In the genomic region with DNA sequence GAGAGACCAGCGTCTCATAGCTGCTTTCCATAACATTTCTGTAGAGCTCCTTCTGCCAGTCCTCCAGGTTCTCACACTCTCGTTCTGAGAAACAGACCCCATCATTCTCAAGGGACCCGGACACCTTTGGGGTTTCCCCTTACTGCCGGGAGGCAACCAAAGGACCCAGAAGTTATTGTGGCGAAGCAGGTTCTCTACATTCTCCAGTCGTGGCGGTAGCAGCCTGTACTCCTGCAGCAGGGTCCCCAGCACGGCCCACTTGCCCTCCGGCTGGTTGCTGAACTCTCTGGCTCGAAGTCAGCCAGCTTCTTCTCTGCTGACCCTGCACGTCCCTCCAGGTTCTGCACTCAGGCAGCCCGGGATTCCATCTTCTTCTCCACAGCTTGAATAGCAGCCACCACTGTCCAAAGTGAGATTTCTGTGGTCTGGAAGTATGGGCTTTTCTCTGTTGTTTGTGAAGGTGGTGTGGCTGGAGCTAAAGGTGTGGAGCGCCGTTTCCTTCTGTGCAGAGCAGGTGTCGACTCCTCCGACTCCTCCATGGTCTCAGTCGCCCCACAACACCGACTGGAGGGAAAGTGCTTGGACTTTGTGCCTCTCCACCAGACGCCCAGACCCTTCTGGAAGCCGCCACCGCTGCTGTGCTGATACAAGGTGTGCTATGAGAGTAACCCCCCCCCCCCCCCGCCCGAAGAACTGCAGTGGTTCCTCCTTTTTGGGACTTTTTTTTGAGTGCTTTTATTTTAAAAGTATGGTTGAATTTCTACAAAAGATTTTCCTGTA, we compare ENCODE assay signal across 15 mouse cellular contexts. TPM values are rescaled to one million over a fixed set of nuclear protein-coding genes. Genes with fewer than 3 reads are reported as not detected.
DNase-seq lines count a peak whose midpoint lies in the region; TF ChIP-seq lines count a peak whose summit lies in the region.
"Had no signal": no experiment of that assay in that cellular context is flagged by ENCODE, and none has a peak within 500 bp of the region (broad histone marks: within the 10 kb centered on the region; RNA-seq: fewer than 3 reads in every experiment).

No protein-coding gene starts in this region.

- no peaks in the 10 kb centered on the region for H3K9me3 ChIP-seq in ES-Bruce4 (replicated peaks; ENCODE audit: control insufficient read depth, insufficient read depth, low read length, poor library complexity, severe bottlenecking)
- H3K9me3 ChIP-seq: embryonic facial prominence, embryonic 13.5 days; forebrain, embryonic 13.5 days; heart, embryonic 15.5 days had no signal

- TF ChIP-seq CTCF in ES-Bruce4 (IDR thresholded peaks at IDR 0.05; ENCODE audit: low read depth, low read length): no peak
- TF ChIP-seq CTCF in lung, adult 2 months (IDR thresholded peaks at IDR 0.05; ENCODE audit: insufficient read depth, low read length): no peak

- no peak for TF ChIP-seq EP300 in ES-Bruce4 (IDR thresholded peaks at IDR 0.05; ENCODE audit: insufficient read depth, low read depth, low read length)

- peak; percentile 4 to 6 for DNase-seq in cerebellum, postnatal 10 days
- no peak for DNase-seq in cerebellum, postnatal 14 days
- peak; percentile 5 for DNase-seq in kidney, adult 9 months
- DNase-seq in kidney, adult 11 months: no peak
- peak; percentile 32 for DNase-seq in ZHBTc4 (ENCODE audit: low read depth, low spot score)
- no peak for DNase-seq in lung, adult 2 months
- DNase-seq: adrenal gland, postnatal 10 days; cerebellum, adult 11 months; gastrocnemius, adult 2 months; gastrocnemius, postnatal 36 days; heart, adult 2 months had no signal

- TF ChIP-seq POLR2A in ES-Bruce4 (IDR thresholded peaks at IDR 0.05; ENCODE audit: insufficient read depth, low read length): no peak
- TF ChIP-seq POLR2A in lung, adult 2 months (IDR thresholded peaks at IDR 0.05; ENCODE audit: borderline replicate concordance, extremely low read depth, low read depth, low read length): no peak

- H3K36me3 ChIP-seq in ES-Bruce4 (ENCODE audit: control insufficient read depth, insufficient read depth, low read length, poor library complexity, severe bottlenecking): peaks cover 16% of the 10 kb centered on the region
- H3K36me3 ChIP-seq: embryonic facial prominence, embryonic 13.5 days; heart, embryonic 15.5 days had no signal

- no peaks in the 10 kb centered on the region for H3K4me1 ChIP-seq in ES-Bruce4 (ENCODE audit: control insufficient read depth, insufficient read depth, low read length)
- 0 out of 2 replicates have a peak, but pooled peaks cover 2% of the 10 kb centered on the region for H3K4me1 ChIP-seq in lung, adult 2 months (ENCODE audit: control insufficient read depth, insufficient read depth, low read length)
- H3K4me1 ChIP-seq: embryonic facial prominence, embryonic 13.5 days had no signal

- H3K4me3 ChIP-seq in ES-Bruce4 (ENCODE audit: low read depth, low read length): peak overlapping the region; percentile 24
- no peak overlapping the region for H3K4me3 ChIP-seq in lung, adult 2 months (replicated peaks; ENCODE audit: extremely low read depth, low read depth, low read length)
- H3K4me3 ChIP-seq: embryonic facial prominence, embryonic 13.5 days; forebrain, embryonic 13.5 days; gastrocnemius, adult 2 months; heart, adult 2 months; heart, embryonic 15.5 days had no signal

- 88% methylated on average over 23 of the region's 23 CpGs for WGBS in lung, adult 2 months

- no peaks in the 10 kb centered on the region for H3K27me3 ChIP-seq in ES-Bruce4 (ENCODE audit: control insufficient read depth, insufficient read depth, low read length, poor library complexity, severe bottlenecking)
- H3K27me3 ChIP-seq: embryonic facial prominence, embryonic 13.5 days; forebrain, embryonic 13.5 days; heart, embryonic 15.5 days had no signal

- peak overlapping the region; percentile 38 for H3K9ac ChIP-seq in ES-Bruce4 (ENCODE audit: low read depth, poor library complexity, severe bottlenecking)
- H3K9ac ChIP-seq: embryonic facial prominence, embryonic 13.5 days; forebrain, embryonic 13.5 days; heart, embryonic 15.5 days had no signal

- no peak overlapping the region for H3K27ac ChIP-seq in ES-Bruce4 (ENCODE audit: insufficient read depth, low read length)
- H3K27ac ChIP-seq: embryonic facial prominence, embryonic 13.5 days; forebrain, embryonic 13.5 days; gastrocnemius, adult 2 months; heart, adult 2 months; heart, embryonic 15.5 days had no signal

RNA-seq across cellular contexts. Expression of a gene that starts 1.1 kb away (rescaled TPM):
- 156 and 158 TPM in 2 replicates for polyA plus RNA-seq in ES-Bruce4 (2011; ENCODE audit: insufficient read depth, insufficient read length, low read depth, missing spikeins)
- 7.1 and 11.1 TPM in 2 replicates for polyA plus RNA-seq in lung, adult 2 months (2012; rRNA removed)

Comparison
In these comparisons a context has a peak if more than half of its experiments do, and no peak if none do; other contexts are left out.
1. DNase-seq: peak in cerebellum, postnatal 10 days (2 of 2), kidney, adult 9 months (single experiment) and ZHBTc4 (single experiment); none in cerebellum, postnatal 14 days (0 of 2), kidney, adult 11 months (single experiment) and lung, adult 2 months (single experiment).
2. RNA of a gene that starts 1.1 kb away (polyA plus RNA-seq): 156 to 158 TPM in ES-Bruce4; 7.1 to 11.1 TPM in lung, adult 2 months; every median in the first group is over 10 times any median in the second.